In the genomic region with DNA sequence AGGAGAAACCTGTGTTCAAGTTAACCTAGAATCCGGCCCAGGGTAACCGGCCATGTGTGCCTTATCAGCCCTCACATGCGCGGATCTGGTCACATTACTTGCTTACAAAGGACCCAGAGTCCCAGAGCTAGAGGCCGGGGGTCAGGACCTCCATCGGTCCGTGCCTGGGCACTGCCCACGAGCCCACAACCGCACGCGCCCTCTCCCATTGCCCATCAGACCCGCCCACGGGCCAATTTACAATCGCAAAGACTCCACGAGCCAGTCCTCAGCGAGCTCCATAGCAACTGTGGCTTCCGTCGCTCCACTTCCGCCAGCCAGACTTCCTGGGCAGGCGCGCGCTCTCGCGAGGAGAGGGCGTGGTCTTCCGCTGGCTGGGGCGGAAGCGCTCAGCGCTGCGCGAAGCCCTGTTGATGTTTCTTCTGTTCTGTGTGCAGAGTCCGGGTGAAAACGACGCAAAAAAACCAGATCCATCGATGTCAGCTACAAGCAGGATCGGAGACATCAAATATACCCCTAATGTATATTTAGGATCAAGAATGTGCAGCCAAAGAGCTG, we compare ENCODE assay signal across 8 mouse cellular contexts. TPM values are rescaled to one million over a fixed set of nuclear protein-coding genes. Genes with fewer than 3 reads are reported as not detected.
DNase-seq lines count a peak whose midpoint lies in the region; ATAC-seq and TF ChIP-seq lines count a peak whose summit lies in the region.

A gene (minus strand): TSS at position 326 of the 558 bp plus-strand sequence.

- H3K4me3 ChIP-seq in C2C12 (ENCODE audit: insufficient read depth, poor library complexity, severe bottlenecking) (peak within 1 kb of the TSS; percentile 53), myocyte (peak within 1 kb of the TSS; percentile 69)
- peak within 1 kb of the TSS; percentile 82 for H3K4me3 ChIP-seq in erythroblast, embryonic 14.5 days (replicated peaks)
- H3K4me3 ChIP-seq in heart, embryonic 11.5 days (ENCODE audit: low read depth, low read length) = peak within 1 kb of the TSS; percentile 70
- H3K4me3 ChIP-seq in kidney, embryonic 16.5 days (ENCODE audit: low read length) = peak within 1 kb of the TSS; percentile 83
- peak within 1 kb of the TSS; percentile 78 for H3K4me3 ChIP-seq in liver, adult 2 months (ENCODE audit: insufficient read depth, low read depth, low read length)

- H3K9ac ChIP-seq in heart, embryonic 11.5 days (ENCODE audit: low read depth, low read length) = peak within 1 kb of the TSS; percentile 78
- peak within 1 kb of the TSS; percentile 83 for H3K9ac ChIP-seq in kidney, embryonic 16.5 days (replicated peaks; ENCODE audit: low read length)
- peak within 1 kb of the TSS; percentile 70 for H3K9ac ChIP-seq in liver, adult 2 months (ENCODE audit: low read depth, low read length)

- H3ac ChIP-seq in C2C12 (ENCODE audit: control insufficient read depth, insufficient read length, low read depth) (peak within 1 kb of the TSS; percentile 76), myocyte (ENCODE audit: control insufficient read depth, insufficient read length) (peak within 1 kb of the TSS; percentile 62)

- no peaks in the 10 kb centered on the region for H3K79me3 ChIP-seq in C2C12 (ENCODE audit: low read depth)

- H3K27ac ChIP-seq in heart, embryonic 11.5 days (ENCODE audit: low read depth, low read length) = peak within 1 kb of the TSS; percentile 70
- peak within 1 kb of the TSS; percentile 89 for H3K27ac ChIP-seq in kidney, embryonic 16.5 days (ENCODE audit: low read length)
- peak within 1 kb of the TSS; percentile 37 for H3K27ac ChIP-seq in liver, adult 2 months (replicated peaks; ENCODE audit: insufficient read depth, low read depth, low read length)

- TF ChIP-seq POLR2A in brain, embryonic 14.5 days (IDR thresholded peaks at IDR 0.05; ENCODE audit: borderline replicate concordance, extremely low read depth, insufficient read depth, insufficient read length, poor library complexity, severe bottlenecking) = peak; percentile 79; the same call in 1 of the 2 replicates
- peak; percentile 75; the same call in 1 of the 2 replicates for TF ChIP-seq POLR2A in liver, adult 2 months (IDR thresholded peaks at IDR 0.05; ENCODE audit: extremely low read depth, insufficient read depth, low read length)
- peak; percentile 74 for TF ChIP-seq POLR2A in myocyte (IDR thresholded peaks at IDR 0.05; ENCODE audit: insufficient read length, low read depth)

- peak; percentile 86 for ATAC-seq in heart, embryonic 11.5 days (replicated peaks; ENCODE audit: insufficient number of reproducible peaks, low FRiP score, low TSS enrichment)
- ATAC-seq in kidney, embryonic 16.5 days (ENCODE audit: low FRiP score, low TSS enrichment) = peak; percentile 94

- H3K36me3 ChIP-seq in C2C12 (ENCODE audit: control insufficient read depth, insufficient read depth) (peaks cover 2% of the 10 kb centered on the region), myocyte (ENCODE audit: control insufficient read depth, insufficient read depth) (no peaks in the 10 kb centered on the region)
- H3K36me3 ChIP-seq in erythroblast, embryonic 14.5 days (ENCODE audit: control insufficient read depth) = peaks cover 42% of the 10 kb centered on the region
- H3K36me3 ChIP-seq in heart, embryonic 11.5 days (ENCODE audit: control insufficient read depth, insufficient read depth, low read length) = no peaks in the 10 kb centered on the region; the same call in 1 of the 2 replicates
- H3K36me3 ChIP-seq in kidney, embryonic 16.5 days (ENCODE audit: insufficient read depth, low read length) = peaks cover 19% of the 10 kb centered on the region; the same call in 1 of the 2 replicates
- no peaks in the 10 kb centered on the region for H3K36me3 ChIP-seq in liver, adult 2 months (ENCODE audit: control insufficient read depth, insufficient read depth, low read length)
- H3K36me3 ChIP-seq in splenic B cell, adult 2 months (ENCODE audit: control insufficient read depth, insufficient read depth, low read length, poor library complexity, severe bottlenecking) = peaks cover 8% of the 10 kb centered on the region

- no peaks in the 10 kb centered on the region for H3K9me3 ChIP-seq in erythroblast, embryonic 14.5 days (ENCODE audit: control insufficient read depth, low read length)
- H3K9me3 ChIP-seq in heart, embryonic 11.5 days (replicated peaks; ENCODE audit: control insufficient read depth, low read length) = no peaks in the 10 kb centered on the region
- H3K9me3 ChIP-seq in kidney, embryonic 16.5 days (ENCODE audit: low read length) = no peaks in the 10 kb centered on the region

- WGBS in heart, embryonic 11.5 days (ENCODE audit: insufficient replicate concordance) = under 1% methylated on average over 36 of the region's 36 CpGs
- WGBS in kidney, embryonic 16.5 days = under 1% methylated on average over 36 of the region's 36 CpGs
- under 1% methylated on average over 36 of the region's 36 CpGs for WGBS in liver, adult 2 months

- no peaks in the 10 kb centered on the region for H3K27me3 ChIP-seq in C2C12 (ENCODE audit: control insufficient read depth, insufficient read depth, insufficient read length)
- H3K27me3 ChIP-seq in erythroblast, embryonic 14.5 days (ENCODE audit: control insufficient read depth) = no peaks in the 10 kb centered on the region
- no peaks in the 10 kb centered on the region for H3K27me3 ChIP-seq in heart, embryonic 11.5 days (ENCODE audit: control insufficient read depth, insufficient read depth, low read length)
- H3K27me3 ChIP-seq in kidney, embryonic 16.5 days (ENCODE audit: insufficient read depth, low read length) = no peaks in the 10 kb centered on the region
- no peaks in the 10 kb centered on the region for H3K27me3 ChIP-seq in liver, adult 2 months (ENCODE audit: control insufficient read depth, insufficient read depth, low read length)
- H3K27me3 ChIP-seq in myocyte (ENCODE audit: control insufficient read depth, insufficient read depth, insufficient read length) = no peaks in the 10 kb centered on the region
- no peaks in the 10 kb centered on the region for H3K27me3 ChIP-seq in splenic B cell, adult 2 months (ENCODE audit: control insufficient read depth, insufficient read depth, low read length, poor library complexity, severe bottlenecking)

- no peak for TF ChIP-seq CTCF in C2C12 (IDR thresholded peaks at IDR 0.05; ENCODE audit: control insufficient read depth, insufficient read depth, insufficient read length)
- TF ChIP-seq CTCF in brain, embryonic 14.5 days (IDR thresholded peaks at IDR 0.05; ENCODE audit: borderline replicate concordance, extremely low read depth, insufficient read depth, insufficient read length) = no peak
- TF ChIP-seq CTCF in liver, adult 2 months (IDR thresholded peaks at IDR 0.05; ENCODE audit: low read depth, low read length) = no peak

- peaks cover 47% of the 10 kb centered on the region for H3K4me1 ChIP-seq in erythroblast, embryonic 14.5 days (ENCODE audit: control insufficient read depth)
- H3K4me1 ChIP-seq in heart, embryonic 11.5 days (ENCODE audit: control insufficient read depth, insufficient read depth, low read length) = peaks cover 8% of the 10 kb centered on the region; the same call in 1 of the 2 replicates
- peaks cover 19% of the 10 kb centered on the region for H3K4me1 ChIP-seq in kidney, embryonic 16.5 days (ENCODE audit: insufficient read depth, low read length)
- H3K4me1 ChIP-seq in liver, adult 2 months (ENCODE audit: control insufficient read depth, insufficient read depth, low read length) = peaks cover 16% of the 10 kb centered on the region

- H3K4me2 ChIP-seq in heart, embryonic 11.5 days = peak within 1 kb of the TSS; percentile 80
- H3K4me2 ChIP-seq in kidney, embryonic 16.5 days (replicated peaks; ENCODE audit: low read depth, low read length) = peak within 1 kb of the TSS; percentile 80
- H3K4me2 ChIP-seq in myocyte (ENCODE audit: low read depth) = peak within 1 kb of the TSS; percentile 97

- peaks cover 13% of the 10 kb centered on the region for H3K79me2 ChIP-seq in C2C12 (ENCODE audit: control insufficient read depth, insufficient read depth)
- no peaks in the 10 kb centered on the region for H3K79me2 ChIP-seq in liver, adult 2 months (ENCODE audit: control insufficient read depth, insufficient read depth, low read length)
- H3K79me2 ChIP-seq in myocyte (ENCODE audit: control insufficient read depth, insufficient read depth) = no peaks in the 10 kb centered on the region

- peak; percentile 98 for DNase-seq in brain, embryonic 14.5 days (ENCODE audit: low read depth)
- DNase-seq in liver, adult 2 months (ENCODE audit: extremely low read depth, low read depth, low spot score) = peak; percentile 81
- peak; percentile 93 for DNase-seq in splenic B cell, adult 2 months (ENCODE audit: low read depth, low spot score)

TF ChIP-seq in C2C12, 6 proteins besides CTCF, POLR2A, EP300 and RAD21:
- TF ChIP-seq MAX (IDR thresholded peaks at IDR 0.05) = peak; percentile 46
- no peak for TF ChIP-seq MYOD1 (IDR thresholded peaks at IDR 0.05; ENCODE audit: control insufficient read depth, insufficient read length, low read depth)
- TF ChIP-seq CEBPB (IDR thresholded peaks at IDR 0.05; ENCODE audit: low read depth) = no peak
- TF ChIP-seq USF1 (IDR thresholded peaks at IDR 0.05; ENCODE audit: low read depth) = no peak
- TF ChIP-seq FOSL1 (IDR thresholded peaks at IDR 0.05; ENCODE audit: insufficient read depth, low read length, poor library complexity, severe bottlenecking) = no peak
- TF ChIP-seq MYOG (IDR thresholded peaks at IDR 0.05; ENCODE audit: control insufficient read depth, extremely low read depth, insufficient read length) = no peak

TF ChIP-seq in myocyte, 11 proteins besides CTCF, POLR2A, EP300 and RAD21:
- TF ChIP-seq MAX (IDR thresholded peaks at IDR 0.05; ENCODE audit: low read depth) (no peak), POLR2AphosphoS2 (IDR thresholded peaks at IDR 0.05; ENCODE audit: insufficient read length, low read depth) (peak; percentile 87), MYOG (IDR thresholded peaks at IDR 0.05; ENCODE audit: control insufficient read depth in 1 of 3, insufficient read depth in 1 of 3, insufficient read length in 2 of 3, low read depth in 2 of 3) (peak in 1 of 3 experiments; percentile 35), E2F4 (IDR thresholded peaks at IDR 0.05; ENCODE audit: insufficient read depth) (no peak)

RNA-seq across cellular contexts. Expression of the gene that starts here (rescaled TPM):
- 18.1 TPM for polyA plus RNA-seq in C2C12 (2012; fragmentation: generic; extraction: Trizol)
- 32.8 and 37.1 TPM in 2 replicates for polyA plus RNA-seq in brain, embryonic 14.5 days (2012; rRNA removed)
- polyA plus RNA-seq in erythroblast, embryonic 14.5 days (2012) = 0.39 and 0.69 TPM in 2 replicates
- 21.6 and 24.2 TPM in 2 replicates for polyA plus RNA-seq in heart, embryonic 11.5 days (2014; fragmentation: Nextera tagmentation; extraction: Ambion mirVana)
- polyA plus RNA-seq in kidney, embryonic 16.5 days (2015; fragmentation: Nextera tagmentation; extraction: Ambion mirVana) = 43.6 and 44.8 TPM in 2 replicates
- 10.2 and 11.7 TPM in 2 replicates for total RNA-seq in liver, adult 2 months (2014; rRNA removed)
- 13.0 and 13.3 TPM in 2 replicates for polyA plus RNA-seq in liver, adult 2 months (2012; rRNA removed)
- polyA plus RNA-seq in myocyte (2012; fragmentation: generic; extraction: Trizol) = 15.1 TPM

Comparison
In these comparisons a context has a peak if more than half of its experiments do, and no peak if none do; other contexts are left out.
1. Peak in every context shown above with its lines: DNase-seq, ATAC-seq, H3K4me3 ChIP-seq and H3K27ac ChIP-seq.
2. H3K27ac ChIP-seq: peak in every context shown above with its lines; median percentile 89 in kidney, embryonic 16.5 days; 70 in heart, embryonic 11.5 days; 37 in liver, adult 2 months.